8 mouse cellular contexts compared by ENCODE assay signal in the genomic region with DNA sequence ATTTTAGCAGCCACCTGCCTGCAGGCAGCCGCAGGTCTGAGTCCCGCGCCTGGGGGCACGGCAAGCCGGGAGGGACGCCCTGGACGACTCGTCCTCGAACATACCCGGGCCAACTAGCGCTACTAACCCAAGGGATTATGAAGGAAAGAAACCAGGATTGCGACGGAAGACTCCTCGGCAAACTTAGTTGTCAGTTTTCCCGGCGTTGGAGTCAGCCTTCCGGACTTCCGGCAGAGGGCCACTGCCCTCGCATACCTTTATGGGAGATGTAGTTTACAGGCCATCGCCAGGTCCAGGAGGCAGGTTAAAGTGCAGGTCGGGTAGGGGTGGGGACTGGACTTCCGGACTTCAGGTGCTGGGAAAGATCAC. TPM values are rescaled to one million over a fixed set of nuclear protein-coding genes. Genes with fewer than 3 reads are reported as not detected.
DNase-seq lines count a peak whose midpoint lies in the region; ATAC-seq lines count a peak whose summit lies in the region.

Gene Nudt12 (minus strand): TSS at position 282 of the 369 bp plus-strand sequence.

- H3K27ac ChIP-seq in hindbrain, embryonic 13.5 days: 0 out of 2 replicates have a peak within 1 kb of the TSS, but pooled peaks have one; percentile 31

- no peaks in the 10 kb centered on the region for H3K9me3 ChIP-seq in hindbrain, embryonic 13.5 days

- DNase-seq in T-cell, adult 2 months (ENCODE audit: low spot score): peak; percentile 48
- DNase-seq in cerebellum, postnatal 36 days: peak; percentile 57 to 60
- peak; percentile 19 to 48 for DNase-seq in frontal cortex, postnatal 25 days (ENCODE audit: low spot score in 2 of 2)
- DNase-seq in layer of hippocampus, postnatal 25 days (ENCODE audit: extremely low spot score in 1 of 2, low spot score in 1 of 2): peak; percentile 35 to 42
- DNase-seq in lung, postnatal 10 days: peak; percentile 69
- peak; percentile 71 for DNase-seq in retina, embryonic 14.5 days (ENCODE audit: low spot score)
- peak; percentile 64 for DNase-seq in thymus, postnatal 4 days

- ATAC-seq in hindbrain, embryonic 13.5 days (ENCODE audit: low FRiP score): peak; percentile 89

- no peaks in the 10 kb centered on the region for H3K27me3 ChIP-seq in hindbrain, embryonic 13.5 days

- peak within 1 kb of the TSS; percentile 75 for H3K9ac ChIP-seq in hindbrain, embryonic 13.5 days

- WGBS in hindbrain, embryonic 13.5 days: under 1% methylated on average over 22 of the region's 22 CpGs

- peak within 1 kb of the TSS; percentile 74 for H3K4me3 ChIP-seq in hindbrain, embryonic 13.5 days

- H3K4me1 ChIP-seq in hindbrain, embryonic 13.5 days (replicated peaks): 0 out of 2 replicates have a peak, but pooled peaks cover 6% of the 10 kb centered on the region

- H3K4me2 ChIP-seq in hindbrain, embryonic 13.5 days: peak within 1 kb of the TSS; percentile 78

- no peaks in the 10 kb centered on the region for H3K36me3 ChIP-seq in hindbrain, embryonic 13.5 days

RNA-seq across cellular contexts. Expression of gene Nudt12, which starts in this region (rescaled TPM):
- 3.9 and 6.1 TPM in 2 replicates for polyA plus RNA-seq in hindbrain, embryonic 13.5 days (2015; fragmentation: Nextera tagmentation; extraction: Ambion mirVana)
- total RNA-seq in layer of hippocampus, postnatal 25 days (2021): 10 to 100 TPM; 10.6 to 11.7 TPM

Comparison
In these comparisons a context has a peak if more than half of its experiments do, and no peak if none do; other contexts are left out.
1. Peak in every context shown above with its lines: DNase-seq, ATAC-seq, H3K4me3 ChIP-seq and H3K27ac ChIP-seq.